Mouse (Mus musculus) neural tube, embryonic 11.5 days (tissue): ENCODE data around the gene Gng2. TPM values are rescaled to one million over a fixed set of nuclear protein-coding genes. Genes with fewer than 3 reads are reported as not detected.
"Not testable (repeated sequence)": the region's sequence is repeated elsewhere in the genome, so short reads cannot be mapped to it uniquely, and the experiment has no call there.

Source experiments
- ATAC-seq: fragments of 200-750 bp; cut with Nextera tagmentation; 2 replicates; pipeline ENCODE4 v1.8.0; 2017; ENCODE audit warnings: moderate number of reproducible peaks, mild to moderate bottlenecking, moderate TSS enrichment, moderate library complexity; ENCODE audit not compliant: insufficient read depth, low FRiP score, low TSS enrichment
- DNase-seq: peaks from one replicate; pipeline ENCODE4 v3.0.0-alpha.2; 2015; ENCODE audit warnings: low spot score
- H3K27ac ChIP-seq: fragments of 300-500 bp; sonication (generic); 2 replicates; pipeline ENCODE4 v1.5.1; 2014; ENCODE audit warnings: low read depth, mild to moderate bottlenecking, low read length
- H3K27me3 ChIP-seq: fragments of 300-500 bp; sonication (generic); 2 replicates; pipeline ENCODE4 v1.6.1; 2014; ENCODE audit warnings: mild to moderate bottlenecking, low read length, mixed read lengths; ENCODE audit not compliant: control insufficient read depth, insufficient read depth
- H3K36me3 ChIP-seq: fragments of 300-500 bp; sonication (generic); 2 replicates; pipeline ENCODE4 v1.6.1; 2014; ENCODE audit warnings: mild to moderate bottlenecking, low read length, moderate library complexity, mixed read lengths; ENCODE audit not compliant: control insufficient read depth, insufficient read depth
- H3K4me1 ChIP-seq: fragments of 300-500 bp; sonication (generic); 2 replicates; pipeline ENCODE4 v1.6.1; 2014; ENCODE audit warnings: low read length, mixed read lengths; ENCODE audit not compliant: control insufficient read depth, insufficient read depth
- H3K4me2 ChIP-seq: fragments of 300-500 bp; sonication (generic); 2 replicates; pipeline ENCODE4 v1.6.1; 2014; ENCODE audit warnings: low read depth, mild to moderate bottlenecking, moderate library complexity
- H3K4me3 ChIP-seq: fragments of 300-500 bp; sonication (generic); 2 replicates; pipeline ENCODE4 v1.5.1; 2014; ENCODE audit warnings: low read depth, low read length
- H3K9ac ChIP-seq: fragments of 300-500 bp; sonication (generic); 2 replicates; pipeline ENCODE4 v1.6.1; 2014; ENCODE audit warnings: mild to moderate bottlenecking, low read length
- H3K9me3 ChIP-seq: fragments of 300-500 bp; sonication (generic); 2 replicates; pipeline ENCODE4 v1.6.1; 2016; ENCODE audit warnings: low read length; ENCODE audit not compliant: control insufficient read depth
- WGBS: fragments of 180-500 bp; shearing (Covaris S2); extraction: QIAGEN DNeasy Blood & Tissue Kit; methylation state at CpG from one replicate; pipeline ENCODE4 v1.1.7; 2014; 5-methylcytosine and 5-hydroxymethylcytosine counted together
- polyA plus RNA-seq: library from polyadenylated mRNA; unstranded; fragments of >200 nt; fragmentation: Nextera tagmentation; extraction: Ambion mirVana; gene quantifications from 2 replicates; pipeline ENCODE4 v1.2.1, GENCODE M21; 2014

The Gng2 gene
- polyA plus RNA-seq, 1 experiment from 2014 or later = 175 TPM

- WGBS = 77% methylated on average over 11 of the region's 11 CpGs
- Histone ChIP-seq H3K36me3 (no peaks in the 10 kb centered on the region), H3K4me3 (no peak overlapping the region), H3K27ac (no peak overlapping the region), H3K9ac (no peak overlapping the region), H3K9me3 (no peaks in the 10 kb centered on the region), H3K4me1 (no peaks in the 10 kb centered on the region), H3K4me2 (no peak overlapping the region), H3K27me3 (no peaks in the 10 kb centered on the region)
- ATAC-seq = no peak
- DNase-seq = no peak
Observed at GRCm38 (mm10) chr14:19874201-19874807, 103.1 kb downstream of the Gng2 start.

- no peak for DNase-seq
- H3K27ac ChIP-seq = no peak overlapping the region
- no peaks in the 10 kb centered on the region for H3K36me3 ChIP-seq
- H3K4me2 ChIP-seq = no peak overlapping the region
- no peak overlapping the region for H3K9ac ChIP-seq
- no peaks in the 10 kb centered on the region for H3K4me1 ChIP-seq
- no peaks in the 10 kb centered on the region for H3K9me3 ChIP-seq
- no peaks in the 10 kb centered on the region for H3K27me3 ChIP-seq
- no peak overlapping the region for H3K4me3 ChIP-seq
- WGBS = 71% methylated on average over 5 of the region's 5 CpGs
- no peak for ATAC-seq
Observed at GRCm38 (mm10) chr14:19867286-19867935, 110.0 kb downstream of the Gng2 start.

- H3K9me3 ChIP-seq, H3K4me1 ChIP-seq, H3K4me3 ChIP-seq, DNase-seq, H3K4me2 ChIP-seq, ATAC-seq, H3K27me3 ChIP-seq, H3K36me3 ChIP-seq, H3K27ac ChIP-seq, H3K9ac ChIP-seq: not testable (repeated sequence)
- WGBS = 94% methylated on average over 9 of the region's 9 CpGs
Observed at GRCm38 (mm10) chr14:19865121-19865520, 112.3 kb downstream of the Gng2 start.

- ATAC-seq (no peak), DNase-seq (no peak)
- Histone ChIP-seq H3K9me3 (no peaks in the 10 kb centered on the region), H3K4me3 (no peak overlapping the region), H3K9ac (no peak overlapping the region), H3K27ac (no peak overlapping the region), H3K27me3 (no peaks in the 10 kb centered on the region), H3K4me2 (no peak overlapping the region), H3K36me3 (no peaks in the 10 kb centered on the region), H3K4me1 (no peaks in the 10 kb centered on the region)
- 87% methylated on average over 8 of the region's 8 CpGs for WGBS
Observed at GRCm38 (mm10) chr14:19861311-19862080, 115.9 kb downstream of the Gng2 start.

GRCm38 (mm10) chr14:19860281-19860680 is 117.1 kb downstream of the Gng2 start:
- no peak overlapping the region for H3K27ac ChIP-seq
- ATAC-seq (no peak), DNase-seq (no peak)
- H3K4me2 ChIP-seq = no peak overlapping the region
- H3K9ac ChIP-seq = no peak overlapping the region
- no peaks in the 10 kb centered on the region for H3K27me3 ChIP-seq
- no peak overlapping the region for H3K4me3 ChIP-seq
- no peaks in the 10 kb centered on the region for H3K36me3 ChIP-seq
- 87% methylated on average over 4 of the region's 4 CpGs for WGBS
- H3K4me1 ChIP-seq = no peaks in the 10 kb centered on the region
- no peaks in the 10 kb centered on the region for H3K9me3 ChIP-seq

GRCm38 (mm10) chr14:19858808-19859776 is 118.3 kb downstream of the Gng2 start:
- Histone ChIP-seq H3K36me3 (no peaks in the 10 kb centered on the region), H3K27me3 (no peaks in the 10 kb centered on the region), H3K9me3 (no peaks in the 10 kb centered on the region), H3K4me1 (no peaks in the 10 kb centered on the region), H3K9ac (no peak overlapping the region), H3K4me2 (no peak overlapping the region), H3K27ac (no peak overlapping the region), H3K4me3 (no peak overlapping the region)
- ATAC-seq (no peak), DNase-seq (no peak)
- WGBS = 69% methylated on average over 8 of the region's 8 CpGs

- no peaks in the 10 kb centered on the region for H3K27me3 ChIP-seq
- no peak overlapping the region for H3K4me3 ChIP-seq
- 80% methylated on average over 2 of the region's 2 CpGs for WGBS
- no peak for DNase-seq
- H3K9me3 ChIP-seq = no peaks in the 10 kb centered on the region
- H3K9ac ChIP-seq = no peak overlapping the region
- H3K4me2 ChIP-seq = no peak overlapping the region
- H3K27ac ChIP-seq = no peak overlapping the region
- no peak for ATAC-seq
- H3K36me3 ChIP-seq = no peaks in the 10 kb centered on the region
- no peaks in the 10 kb centered on the region for H3K4me1 ChIP-seq
Observed at GRCm38 (mm10) chr14:19858279-19858678, 119.1 kb downstream of the Gng2 start.

- H3K9ac ChIP-seq = no peak overlapping the region
- no peaks in the 10 kb centered on the region for H3K36me3 ChIP-seq
- 55% methylated on average over 3 of the region's 3 CpGs for WGBS
- H3K4me3 ChIP-seq = no peak overlapping the region
- no peak overlapping the region for H3K27ac ChIP-seq
- H3K4me2 ChIP-seq = no peak overlapping the region
- H3K9me3 ChIP-seq = no peaks in the 10 kb centered on the region
- DNase-seq (no peak), ATAC-seq (no peak)
- H3K27me3 ChIP-seq = no peaks in the 10 kb centered on the region
- H3K4me1 ChIP-seq = no peaks in the 10 kb centered on the region
Observed at GRCm38 (mm10) chr14:19853471-19853870, 124.0 kb downstream of the Gng2 start.
